Mouse (Mus musculus): ENCODE results near the gene Car3. TPM values are rescaled to one million over a fixed set of nuclear protein-coding genes. Genes with fewer than 3 reads are reported as not detected.

Gene Car3
- total and polyA plus RNA-seq, 3 experiments = 34.4 to 259 (median 82.7) TPM

- H3K4me3 ChIP-seq = peak within 1 kb of the TSS; percentile 68
- 2% methylated on average over 94 of the region's 95 CpGs for WGBS
- H3K9ac ChIP-seq (ENCODE audit: low read depth, low read length) = peak within 1 kb of the TSS; percentile 69
- H3K79me2 ChIP-seq (replicated peaks; ENCODE audit: control insufficient read depth, insufficient read depth, low read length) = no peaks in the 10 kb centered on the region
- DNase-seq = peak; percentile 77 to 79
- H3K4me1 ChIP-seq (ENCODE audit: control insufficient read depth, insufficient read depth, low read length) = no peaks in the 10 kb centered on the region
- H3K27me3 ChIP-seq (ENCODE audit: control insufficient read depth, insufficient read depth, low read length) = no peaks in the 10 kb centered on the region
- peak; percentile 71 for TF ChIP-seq CTCF (IDR thresholded peaks at IDR 0.05)
- TF ChIP-seq EP300 (IDR thresholded peaks at IDR 0.05; ENCODE audit: insufficient read depth, low read depth, low read length) = no peak
- H3K27ac ChIP-seq = peak within 1 kb of the TSS; percentile 55
- intact Hi-C loops (cut with DNase I) = loop anchor here (10.0 kb wide), 1 partner anchor 208 kb away; no protein-coding TSS in a partner anchor
- H3K36me3 ChIP-seq (ENCODE audit: control insufficient read depth, insufficient read depth, low read length) = no peaks in the 10 kb centered on the region
These were observed 23.1 kb downstream of the Car3 start, which contains the start of gene Car2 for GRCm38 (mm10) chr3:14886102-14887098. Gene Car2, plus strand, starts transcription at chr3:14886273.

DNA sequence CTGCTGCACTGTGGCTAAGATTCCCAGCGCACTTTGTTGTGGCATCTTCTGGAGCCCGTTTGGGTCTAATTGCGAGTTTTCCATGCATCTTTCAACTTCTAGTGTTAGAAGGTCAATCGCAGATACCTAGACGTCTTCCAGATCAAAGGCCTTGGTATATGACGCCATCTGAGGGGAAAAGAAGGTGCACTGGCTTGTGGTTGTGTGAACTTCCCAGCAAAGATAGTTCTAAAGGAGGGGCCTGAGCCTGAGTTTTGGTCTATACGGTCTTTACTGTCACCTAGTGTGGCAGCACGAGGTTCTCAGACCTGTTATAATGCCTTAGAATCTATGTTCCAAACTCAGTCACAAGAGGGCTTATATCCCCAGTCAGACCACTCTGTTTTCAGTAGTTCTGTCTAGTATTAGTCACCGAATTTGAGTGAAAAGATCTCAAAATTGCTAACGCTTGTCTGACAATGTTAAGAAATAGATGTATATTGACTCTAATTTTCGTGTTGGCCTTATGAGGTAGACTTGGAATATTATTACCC, 23.9 kb downstream of the Car3 start:
- WGBS = 70% methylated on average over 11 of the region's 11 CpGs
- H3K9ac ChIP-seq (ENCODE audit: low read depth, low read length) = peak overlapping the region; percentile 69
- no peaks in the 10 kb centered on the region for H3K4me1 ChIP-seq (ENCODE audit: control insufficient read depth, insufficient read depth, low read length)
- intact Hi-C loops (cut with DNase I) = loop anchor here (10.0 kb wide), 1 partner anchor 208 kb away; no protein-coding TSS in a partner anchor
- H3K4me3 ChIP-seq = peak overlapping the region; percentile 68
- no peak overlapping the region; the same call in 1 of the 2 replicates for H3K27ac ChIP-seq
- TF ChIP-seq CTCF (IDR thresholded peaks at IDR 0.05) = no peak
- no peak for TF ChIP-seq EP300 (IDR thresholded peaks at IDR 0.05; ENCODE audit: insufficient read depth, low read depth, low read length)
- TF ChIP-seq POLR2A (IDR thresholded peaks at IDR 0.05; ENCODE audit: insufficient read depth, low read depth, low read length) = no peak
- H3K79me2 ChIP-seq (replicated peaks; ENCODE audit: control insufficient read depth, insufficient read depth, low read length) = no peaks in the 10 kb centered on the region
- H3K27me3 ChIP-seq (ENCODE audit: control insufficient read depth, insufficient read depth, low read length) = no peaks in the 10 kb centered on the region
- DNase-seq = no peak
- H3K36me3 ChIP-seq (ENCODE audit: control insufficient read depth, insufficient read depth, low read length) = no peaks in the 10 kb centered on the region

DNA sequence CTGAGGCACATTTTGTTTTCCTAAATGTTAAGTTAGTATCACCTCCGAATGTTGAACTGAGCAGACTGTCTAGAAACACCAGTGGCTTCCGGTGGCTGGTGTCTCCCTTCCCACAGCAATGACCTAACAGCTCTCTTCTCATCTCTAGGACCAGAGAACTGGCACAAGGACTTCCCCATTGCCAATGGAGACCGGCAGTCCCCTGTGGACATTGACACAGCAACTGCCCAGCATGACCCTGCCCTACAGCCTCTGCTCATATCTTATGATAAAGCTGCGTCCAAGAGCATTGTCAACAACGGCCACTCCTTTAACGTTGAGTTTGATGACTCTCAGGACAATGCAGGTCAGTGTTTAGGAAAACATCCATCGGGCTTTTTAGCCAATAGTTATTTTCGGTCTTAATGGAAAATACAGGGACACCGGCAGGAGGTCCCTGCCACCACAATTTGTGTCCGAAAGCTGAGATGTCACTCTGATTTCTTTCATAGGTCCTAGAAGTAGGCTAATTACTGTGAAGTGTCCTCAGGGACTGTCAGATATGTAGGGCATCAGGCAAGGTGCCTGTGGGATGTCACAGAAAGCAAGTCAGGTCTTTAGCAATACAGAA, 24.5 kb downstream of the Car3 start:
- Histone ChIP-seq H3K9ac (ENCODE audit: low read depth, low read length) (no peak overlapping the region), H3K27ac (no peak overlapping the region), H3K36me3 (ENCODE audit: control insufficient read depth, insufficient read depth, low read length) (no peaks in the 10 kb centered on the region), H3K4me1 (ENCODE audit: control insufficient read depth, insufficient read depth, low read length) (no peaks in the 10 kb centered on the region), H3K4me3 (no peak overlapping the region), H3K79me2 (replicated peaks; ENCODE audit: control insufficient read depth, insufficient read depth, low read length) (no peaks in the 10 kb centered on the region), H3K27me3 (ENCODE audit: control insufficient read depth, insufficient read depth, low read length) (no peaks in the 10 kb centered on the region)
- WGBS = 69% methylated on average over 10 of the region's 10 CpGs
- intact Hi-C loops (cut with DNase I) = loop anchor here (10.0 kb wide), 1 partner anchor 207 kb away; no protein-coding TSS in a partner anchor
- DNase-seq = no peak
- no peak for TF ChIP-seq CTCF (IDR thresholded peaks at IDR 0.05)
- TF ChIP-seq EP300 (IDR thresholded peaks at IDR 0.05; ENCODE audit: insufficient read depth, low read depth, low read length) = no peak
- no peak for TF ChIP-seq POLR2A (IDR thresholded peaks at IDR 0.05; ENCODE audit: insufficient read depth, low read depth, low read length)

- no peak overlapping the region for H3K4me3 ChIP-seq
- 95% methylated on average over 2 of the region's 2 CpGs for WGBS
- TF ChIP-seq EP300 (IDR thresholded peaks at IDR 0.05; ENCODE audit: insufficient read depth, low read depth, low read length) = no peak
- H3K36me3 ChIP-seq (ENCODE audit: control insufficient read depth, insufficient read depth, low read length) = no peaks in the 10 kb centered on the region
- H3K9ac ChIP-seq (ENCODE audit: low read depth, low read length) = no peak overlapping the region
- H3K4me1 ChIP-seq (ENCODE audit: control insufficient read depth, insufficient read depth, low read length) = no peaks in the 10 kb centered on the region
- H3K79me2 ChIP-seq (replicated peaks; ENCODE audit: control insufficient read depth, insufficient read depth, low read length) = no peaks in the 10 kb centered on the region
- no peak for DNase-seq
- intact Hi-C loops (cut with DNase I) = loop anchor here (10.0 kb wide), 1 partner anchor 206 kb away; no protein-coding TSS in a partner anchor
- H3K27me3 ChIP-seq (ENCODE audit: control insufficient read depth, insufficient read depth, low read length) = no peaks in the 10 kb centered on the region
- no peak overlapping the region for H3K27ac ChIP-seq
These were observed 25.2 kb downstream of the Car3 start for GRCm38 (mm10) chr3:14888549-14888948.

- intact Hi-C loops (cut with DNase I) = loop anchor here (10.0 kb wide), 1 partner anchor 206 kb away; no protein-coding TSS in a partner anchor
- H3K27ac ChIP-seq = no peak overlapping the region
- H3K4me3 ChIP-seq = no peak overlapping the region
- H3K36me3 ChIP-seq (ENCODE audit: control insufficient read depth, insufficient read depth, low read length) = no peaks in the 10 kb centered on the region
- no peak for DNase-seq
- no peaks in the 10 kb centered on the region for H3K4me1 ChIP-seq (ENCODE audit: control insufficient read depth, insufficient read depth, low read length)
- no peaks in the 10 kb centered on the region for H3K27me3 ChIP-seq (ENCODE audit: control insufficient read depth, insufficient read depth, low read length)
- 78% methylated on average over 2 of the region's 2 CpGs for WGBS
- no peak for TF ChIP-seq CTCF (IDR thresholded peaks at IDR 0.05)
- no peak for TF ChIP-seq EP300 (IDR thresholded peaks at IDR 0.05; ENCODE audit: insufficient read depth, low read depth, low read length)
- TF ChIP-seq POLR2A (IDR thresholded peaks at IDR 0.05; ENCODE audit: insufficient read depth, low read depth, low read length) = no peak
- H3K9ac ChIP-seq (ENCODE audit: low read depth, low read length) = no peak overlapping the region
- no peaks in the 10 kb centered on the region for H3K79me2 ChIP-seq (replicated peaks; ENCODE audit: control insufficient read depth, insufficient read depth, low read length)
These were observed 25.8 kb downstream of the Car3 start for GRCm38 (mm10) chr3:14889085-14889484.
